Mouse (Mus musculus) heart, postnatal 0 days (tissue): ENCODE measurements around the gene Casp8. TPM values are rescaled to one million over a fixed set of nuclear protein-coding genes. Genes with fewer than 3 reads are reported as not detected.

Experiments
- ATAC-seq: fragments of 200-750 bp; cut with Nextera tagmentation; 2 replicates; pipeline ENCODE4 v1.8.0; 2017; ENCODE audit warnings: low read depth, moderate number of reproducible peaks, moderate library complexity; ENCODE audit not compliant: insufficient read depth
- DNase-seq: peaks from one replicate; pipeline ENCODE4 v3.0.0-alpha.2; 2016; ENCODE audit warnings: low spot score
- H3K27ac ChIP-seq: fragments of 300-500 bp; sonication (generic); 2 replicates; pipeline ENCODE4 v1.5.1; 2014; ENCODE audit warnings: low read depth, mild to moderate bottlenecking
- H3K27me3 ChIP-seq: fragments of 300-500 bp; sonication (generic); 2 replicates; pipeline ENCODE4 v1.6.1; 2014; ENCODE audit warnings: low read length, mixed read lengths; ENCODE audit not compliant: control insufficient read depth, insufficient read depth
- H3K36me3 ChIP-seq: fragments of 300-500 bp; sonication (generic); replicated peaks from 2 replicates; pipeline ENCODE4 v1.6.1; 2014; ENCODE audit warnings: low read length, mixed read lengths; ENCODE audit not compliant: control insufficient read depth, insufficient read depth
- H3K4me1 ChIP-seq: fragments of 300-500 bp; sonication (generic); 2 replicates; pipeline ENCODE4 v1.6.1; 2014; ENCODE audit warnings: antibody characterized with exemption; ENCODE audit not compliant: control insufficient read depth, insufficient read depth
- H3K4me2 ChIP-seq: fragments of 300-500 bp; sonication (generic); 2 replicates; pipeline ENCODE4 v1.6.1; 2014; ENCODE audit warnings: low read depth, mild to moderate bottlenecking, low read length, moderate library complexity
- H3K4me3 ChIP-seq: fragments of 300-500 bp; sonication (generic); 2 replicates; pipeline ENCODE4 v1.5.1; 2014; ENCODE audit warnings: low read depth, low read length
- H3K9ac ChIP-seq: fragments of 300-500 bp; sonication (generic); replicated peaks from 2 replicates; pipeline ENCODE4 v1.6.1; 2014; ENCODE audit warnings: low read depth, low read length, mixed read lengths
- H3K9me3 ChIP-seq: fragments of 300-500 bp; sonication (generic); replicated peaks from 2 replicates; pipeline ENCODE4 v1.6.1; 2016; ENCODE audit warnings: low read length; ENCODE audit not compliant: control insufficient read depth
- CTCF ChIP-seq: IDR thresholded peaks from 2 replicates; pipeline ENCODE4 v1.5.1; 2016; ENCODE audit warnings: antibody characterized with exemption, control low read depth, low read depth
- EP300 ChIP-seq: IDR thresholded peaks from 2 replicates; pipeline ENCODE4 v1.6.1; 2016; ENCODE audit warnings: antibody characterized with exemption, low read depth
- WGBS: fragments of 180-500 bp; shearing (Covaris S2); extraction: QIAGEN DNeasy Blood & Tissue Kit; methylation state at CpG from one replicate; pipeline ENCODE4 v1.1.7; 2014; 5-methylcytosine and 5-hydroxymethylcytosine counted together
- polyA plus RNA-seq: library from polyadenylated mRNA; unstranded; fragments of >200 nt; fragmentation: Nextera tagmentation; extraction: Ambion mirVana; gene quantifications from 2 replicates; pipeline ENCODE4 v1.2.1, GENCODE M21; 2015
- total RNA-seq: library from RNA; depleted of rRNA; stranded (reverse); fragments of >200 nt; gene quantifications from 2 replicates; pipeline ENCODE4 v1.2.3, GENCODE M21; 2014; ENCODE audit warnings: low replicate concordance

The Casp8 gene
- total and polyA plus RNA-seq, 2 experiments from 2014 or later: 11.9 to 12.3 TPM

DNA sequence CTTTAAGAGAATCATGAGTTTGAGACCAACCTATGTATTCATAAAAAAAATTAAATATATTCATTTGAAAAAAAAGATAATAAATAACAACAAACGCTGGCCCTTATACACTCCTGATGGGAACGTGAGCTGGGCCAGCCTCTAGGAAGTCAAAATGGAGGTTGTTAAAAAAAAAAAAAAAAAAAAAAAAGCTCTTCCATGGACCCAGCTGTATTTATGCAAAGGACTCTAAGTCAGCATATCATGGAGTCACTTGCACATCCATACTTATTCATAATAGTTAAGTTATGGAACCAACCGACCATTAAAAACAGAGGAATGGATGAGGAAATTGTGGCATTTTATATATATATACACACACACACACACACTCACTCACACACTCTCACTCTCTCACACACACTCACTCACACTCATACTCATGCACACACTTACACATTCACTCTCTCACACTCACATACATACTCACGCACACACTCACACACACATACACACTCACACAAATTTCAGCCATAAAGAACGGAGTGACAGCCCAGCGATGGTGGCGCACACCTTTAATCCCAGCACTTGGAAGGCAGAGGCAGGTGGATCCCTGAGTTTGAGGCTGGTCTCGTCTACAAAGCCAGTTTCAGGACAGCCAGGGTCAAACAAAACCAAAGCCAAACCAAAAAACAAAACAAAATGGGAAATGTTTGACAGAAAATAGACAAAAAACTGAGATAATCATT lies 6.5 kb downstream of the Casp8 start:
- H3K4me1 ChIP-seq: no peaks in the 10 kb centered on the region
- ATAC-seq (no peak), DNase-seq (no peak)
- peaks cover 5% of the 10 kb centered on the region; the same call in 1 of the 2 replicates for H3K36me3 ChIP-seq
- no peaks in the 10 kb centered on the region for H3K27me3 ChIP-seq
- peak overlapping the region; percentile 30; the same call in 1 of the 2 replicates for H3K4me2 ChIP-seq
- peak overlapping the region; percentile 59; the same call in 1 of the 2 replicates for H3K27ac ChIP-seq
- 91% methylated on average over 8 of the region's 8 CpGs for WGBS
- no peak for TF ChIP-seq EP300
- no peak for TF ChIP-seq CTCF
- H3K4me3 ChIP-seq: no peak overlapping the region
- H3K9ac ChIP-seq: peak overlapping the region; percentile 20; the same call in 1 of the 2 replicates
- H3K9me3 ChIP-seq: 0 out of 2 replicates have a peak, but pooled peaks cover 3% of the 10 kb centered on the region

DNA sequence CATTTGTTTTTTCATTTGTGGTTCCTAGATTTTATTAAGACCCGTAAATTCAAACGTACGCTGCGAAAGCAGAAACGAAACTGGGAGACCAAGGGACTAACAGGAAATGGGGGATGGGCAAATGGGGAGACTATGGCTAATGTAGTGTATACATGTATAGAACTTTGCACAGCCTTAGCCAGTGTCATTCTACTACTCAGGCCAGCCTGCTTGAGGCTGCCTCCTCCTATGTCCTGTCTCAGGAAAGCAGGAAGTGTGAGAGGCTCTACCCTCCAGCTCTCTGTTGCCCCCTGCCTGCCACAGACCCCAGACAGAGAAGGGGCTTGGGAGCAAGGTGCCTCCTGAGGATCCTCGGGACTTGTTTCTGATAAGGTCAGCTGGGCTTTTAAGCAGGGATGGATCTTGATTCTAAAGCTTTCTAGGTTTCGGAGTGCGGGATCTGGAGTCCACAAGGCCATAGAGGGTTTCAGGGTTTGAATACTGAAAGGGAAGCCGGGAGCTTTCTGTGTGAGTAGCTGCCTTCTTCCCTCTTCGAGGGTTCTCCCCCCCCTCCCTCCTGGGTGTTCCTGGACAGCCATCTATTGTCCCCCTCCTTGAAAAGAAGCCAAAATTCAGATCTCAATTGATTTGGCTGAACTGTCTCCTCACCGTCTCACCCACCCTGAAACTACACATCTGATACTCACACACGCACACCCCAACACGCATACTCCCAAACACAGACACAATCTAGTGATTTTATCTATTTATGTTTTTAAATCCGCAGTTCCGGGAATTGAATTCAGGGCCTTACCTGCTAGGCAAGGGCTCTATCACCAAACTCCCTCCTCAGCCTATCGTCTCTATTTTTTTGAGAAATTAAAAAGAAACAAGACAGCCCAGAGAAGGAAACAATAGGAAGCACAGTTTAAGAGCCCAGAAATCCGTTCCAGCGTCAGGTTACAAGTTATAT lies 7.4 kb downstream of the Casp8 start:
- Histone ChIP-seq H3K4me3 (peak overlapping the region; percentile 12; the same call in 1 of the 2 replicates), H3K4me1 (no peaks in the 10 kb centered on the region), H3K4me2 (peak overlapping the region; percentile 30), H3K36me3 (peaks cover 5% of the 10 kb centered on the region; the same call in 1 of the 2 replicates), H3K27me3 (no peaks in the 10 kb centered on the region), H3K9ac (peak overlapping the region; percentile 20; the same call in 1 of the 2 replicates), H3K27ac (peak overlapping the region; percentile 59), H3K9me3 (0 out of 2 replicates have a peak, but pooled peaks cover 3% of the 10 kb centered on the region)
- DNase-seq: no peak
- TF ChIP-seq EP300 (no peak), CTCF (peak; percentile 24; the same call in 1 of the 2 replicates)
- ATAC-seq: no peak; the same call in 1 of the 2 replicates
- WGBS: 71% methylated on average over 18 of the region's 18 CpGs

- Histone ChIP-seq H3K27ac (no peak overlapping the region), H3K36me3 (peaks cover 5% of the 10 kb centered on the region; the same call in 1 of the 2 replicates), H3K4me3 (no peak overlapping the region), H3K9ac (no peak overlapping the region), H3K4me2 (no peak overlapping the region), H3K9me3 (0 out of 2 replicates have a peak, but pooled peaks cover 3% of the 10 kb centered on the region), H3K4me1 (no peaks in the 10 kb centered on the region), H3K27me3 (no peaks in the 10 kb centered on the region)
- no peak for DNase-seq
- 81% methylated on average over 6 of the region's 6 CpGs for WGBS
- no peak for TF ChIP-seq CTCF
- no peak for TF ChIP-seq EP300
- ATAC-seq: no peak
Observed at GRCm38 (mm10) chr1:58803531-58803930, 8.4 kb downstream of the Casp8 start.

GRCm38 (mm10) chr1:58806651-58807050 lies 11.5 kb downstream of the Casp8 start:
- no peaks in the 10 kb centered on the region for H3K9me3 ChIP-seq
- 62% methylated on average over 3 of the region's 3 CpGs for WGBS
- no peak for ATAC-seq
- no peak overlapping the region for H3K27ac ChIP-seq
- H3K4me2 ChIP-seq: no peak overlapping the region
- H3K36me3 ChIP-seq: no peaks in the 10 kb centered on the region
- H3K4me3 ChIP-seq: no peak overlapping the region
- TF ChIP-seq CTCF (no peak), EP300 (no peak)
- H3K27me3 ChIP-seq: no peaks in the 10 kb centered on the region
- no peak for DNase-seq
- no peaks in the 10 kb centered on the region for H3K4me1 ChIP-seq
- no peak overlapping the region for H3K9ac ChIP-seq

DNA sequence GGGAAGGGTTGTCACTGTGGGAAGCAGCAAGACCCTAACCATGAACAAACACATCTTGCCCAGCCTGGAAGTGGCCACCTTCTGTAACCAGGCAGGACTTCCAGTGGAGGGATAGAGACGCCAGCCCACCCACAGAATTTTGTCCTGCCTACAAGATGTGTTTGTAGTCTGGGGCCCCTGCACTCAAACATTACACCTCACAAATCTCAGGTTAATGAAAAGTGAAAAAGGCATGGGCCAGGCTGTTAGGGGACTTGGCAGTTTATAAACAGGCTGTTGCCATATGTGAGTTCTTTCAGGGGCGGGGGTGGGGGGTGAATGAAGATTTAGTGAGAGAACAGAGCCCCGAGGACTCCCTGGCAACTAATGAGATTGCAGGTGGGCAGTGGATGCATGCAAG lies 31.1 kb downstream of the Casp8 start:
- ATAC-seq (no peak), DNase-seq (no peak)
- Histone ChIP-seq H3K9ac (no peak overlapping the region), H3K9me3 (no peaks in the 10 kb centered on the region), H3K36me3 (peaks cover 41% of the 10 kb centered on the region), H3K4me3 (no peak overlapping the region), H3K4me2 (no peak overlapping the region), H3K4me1 (no peaks in the 10 kb centered on the region), H3K27ac (no peak overlapping the region), H3K27me3 (no peaks in the 10 kb centered on the region)
- WGBS: 66% methylated on average over 3 of the region's 3 CpGs
- TF ChIP-seq CTCF: no peak
- TF ChIP-seq EP300: no peak
